Mouse (Mus musculus) stomach, embryonic 15.5 days (tissue): Measurements from ENCODE around the gene March6. TPM values are rescaled to one million over a fixed set of nuclear protein-coding genes. Genes with fewer than 3 reads are reported as not detected.

ENCODE experiments used
- ATAC-seq: fragments of 200-750 bp; cut with Nextera tagmentation; 2 replicates; pipeline ENCODE4 v1.8.0; 2017; ENCODE audit warnings: low read depth, moderate number of reproducible peaks, moderate TSS enrichment; ENCODE audit not compliant: insufficient read depth, low FRiP score
- H3K27ac ChIP-seq: fragments of 300-500 bp; sonication (generic); 2 replicates; pipeline ENCODE4 v1.5.1; 2015; ENCODE audit warnings: mild to moderate bottlenecking, inconsistent platforms
- H3K27me3 ChIP-seq: fragments of 300-500 bp; sonication (generic); replicated peaks from 2 replicates; pipeline ENCODE4 v1.6.1; 2015; ENCODE audit warnings: inconsistent platforms
- H3K36me3 ChIP-seq: fragments of 300-500 bp; sonication (generic); 2 replicates; pipeline ENCODE4 v1.6.1; 2015; ENCODE audit warnings: inconsistent platforms
- H3K4me1 ChIP-seq: fragments of 300-500 bp; sonication (generic); 2 replicates; pipeline ENCODE4 v1.6.1; 2015; ENCODE audit warnings: inconsistent platforms
- H3K4me2 ChIP-seq: fragments of 300-500 bp; sonication (generic); 2 replicates; pipeline ENCODE4 v1.6.1; 2015; ENCODE audit warnings: mild to moderate bottlenecking, inconsistent platforms
- H3K4me3 ChIP-seq: fragments of 300-500 bp; sonication (generic); replicated peaks from 2 replicates; pipeline ENCODE4 v1.5.1; 2015; ENCODE audit warnings: inconsistent platforms
- H3K9ac ChIP-seq: fragments of 300-500 bp; sonication (generic); 2 replicates; pipeline ENCODE4 v1.6.1; 2015; ENCODE audit warnings: inconsistent platforms
- H3K9me3 ChIP-seq: fragments of 300-500 bp; sonication (generic); 2 replicates; pipeline ENCODE4 v1.6.1; 2016; ENCODE audit warnings: inconsistent platforms
- WGBS: fragments of 180-500 bp; shearing (Covaris S2); methylation state at CpG from one replicate; pipeline ENCODE4 v1.1.7; 2015; 5-methylcytosine and 5-hydroxymethylcytosine counted together
- polyA plus RNA-seq: library from polyadenylated mRNA; unstranded; fragments of >200 nt; fragmentation: Nextera tagmentation; extraction: Ambion mirVana; gene quantifications from 2 replicates; pipeline ENCODE4 v1.2.1, GENCODE M21; 2015

March6 gene
- 25.6 and 27.3 TPM in 2 replicates for polyA plus RNA-seq

GRCm38 (mm10) chr15:31530659-31531445, at the start of gene March6:
Gene March6 (minus strand): TSS chr15:31531053.
- peak within 1 kb of the TSS; percentile 70 for H3K4me3 ChIP-seq
- no peaks in the 10 kb centered on the region for H3K36me3 ChIP-seq
- peak within 1 kb of the TSS; percentile 81 for H3K9ac ChIP-seq
- peak within 1 kb of the TSS; percentile 69 for H3K4me2 ChIP-seq
- H3K27me3 ChIP-seq: no peaks in the 10 kb centered on the region
- H3K27ac ChIP-seq: peak within 1 kb of the TSS; percentile 96
- peak; percentile 92 for ATAC-seq
- WGBS: under 1% methylated on average over 101 of the region's 132 CpGs
- no peaks in the 10 kb centered on the region for H3K9me3 ChIP-seq
- H3K4me1 ChIP-seq: peaks cover 5% of the 10 kb centered on the region; the same call in 1 of the 2 replicates

DNA sequence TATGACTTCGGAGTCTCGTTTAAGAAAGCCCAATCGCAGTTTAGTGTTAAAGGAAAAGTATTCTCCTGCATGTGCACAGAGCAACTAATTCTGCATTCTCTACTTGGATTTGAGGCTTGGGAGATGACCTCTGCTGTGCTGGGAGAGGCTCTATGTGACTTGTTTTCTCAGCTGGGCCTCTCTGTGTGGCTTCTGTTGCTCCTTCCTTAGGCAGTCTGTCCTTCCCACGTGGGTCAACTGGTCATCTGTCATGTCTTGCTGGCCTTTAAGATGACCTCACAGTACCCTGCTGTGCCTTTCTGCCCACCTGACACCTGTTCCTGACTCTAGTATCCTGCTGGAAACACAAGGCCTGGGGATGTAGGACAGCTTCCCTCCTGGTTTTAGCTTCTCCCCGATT, 45.2 kb upstream of the March6 start:
- Histone ChIP-seq H3K9me3 (no peaks in the 10 kb centered on the region), H3K4me3 (no peak overlapping the region), H3K36me3 (no peaks in the 10 kb centered on the region), H3K4me2 (no peak overlapping the region), H3K27me3 (no peaks in the 10 kb centered on the region), H3K27ac (no peak overlapping the region), H3K9ac (no peak overlapping the region), H3K4me1 (no peaks in the 10 kb centered on the region)
- WGBS: 70% methylated on average over 5 of the region's 5 CpGs
- ATAC-seq: no peak

DNA sequence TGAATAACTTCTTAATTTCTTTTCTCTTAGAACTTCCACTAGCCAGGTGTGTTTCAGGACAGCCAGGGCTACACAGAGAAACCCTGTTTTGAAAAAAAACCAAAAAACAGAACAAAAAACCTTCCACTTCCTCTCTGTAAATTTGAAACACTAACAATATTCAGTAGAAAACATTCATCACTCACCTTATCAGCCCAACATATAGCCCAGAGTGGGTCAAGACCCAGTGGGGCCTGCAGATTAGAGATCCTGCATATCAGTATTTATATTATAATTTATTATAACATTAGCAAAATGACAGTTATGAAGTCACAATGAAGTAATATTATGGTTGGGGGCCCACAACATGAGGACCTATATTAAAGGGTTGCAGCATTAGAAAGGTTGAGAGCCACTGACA, 42.8 kb upstream of the March6 start:
- ATAC-seq: no peak
- no peaks in the 10 kb centered on the region for H3K9me3 ChIP-seq
- H3K27me3 ChIP-seq: no peaks in the 10 kb centered on the region
- H3K4me2 ChIP-seq: no peak overlapping the region
- no peak overlapping the region for H3K4me3 ChIP-seq
- peaks cover 8% of the 10 kb centered on the region for H3K4me1 ChIP-seq
- H3K9ac ChIP-seq: no peak overlapping the region
- H3K27ac ChIP-seq: no peak overlapping the region
- H3K36me3 ChIP-seq: no peaks in the 10 kb centered on the region

DNA sequence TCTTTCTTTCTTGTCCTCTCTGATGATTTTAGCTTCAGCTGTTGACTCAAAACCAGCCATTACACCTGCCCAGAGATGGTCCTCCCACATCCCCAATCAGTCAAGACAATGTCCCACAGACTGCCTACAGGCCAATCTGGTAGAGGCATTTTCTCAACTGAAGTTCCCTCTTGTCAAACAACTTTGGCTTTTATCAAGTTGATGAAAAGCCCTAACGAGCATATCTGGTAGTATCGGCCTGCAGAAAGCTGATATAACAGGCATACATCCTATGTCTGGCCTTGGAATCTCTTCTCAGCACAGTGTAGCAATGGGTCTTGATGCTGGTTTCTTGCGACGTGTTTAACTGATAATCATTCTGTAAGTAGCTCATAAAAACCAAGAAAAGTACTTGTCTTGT, 42.4 kb upstream of the March6 start:
- no peak overlapping the region for H3K4me3 ChIP-seq
- no peaks in the 10 kb centered on the region for H3K27me3 ChIP-seq
- H3K9me3 ChIP-seq: no peaks in the 10 kb centered on the region
- no peak overlapping the region for H3K9ac ChIP-seq
- ATAC-seq: no peak
- no peak overlapping the region for H3K4me2 ChIP-seq
- no peaks in the 10 kb centered on the region for H3K36me3 ChIP-seq
- 72% methylated on average over 4 of the region's 4 CpGs for WGBS
- H3K27ac ChIP-seq: no peak overlapping the region
- H3K4me1 ChIP-seq: peaks cover 12% of the 10 kb centered on the region

- Histone ChIP-seq H3K9me3 (no peaks in the 10 kb centered on the region), H3K4me1 (peaks cover 12% of the 10 kb centered on the region), H3K4me2 (no peak overlapping the region), H3K27ac (no peak overlapping the region), H3K27me3 (no peaks in the 10 kb centered on the region), H3K9ac (no peak overlapping the region), H3K36me3 (no peaks in the 10 kb centered on the region), H3K4me3 (no peak overlapping the region)
- ATAC-seq: no peak
- WGBS: 77% methylated on average over 16 of the region's 16 CpGs
Observed at GRCm38 (mm10) chr15:31571906-31572722, 41.3 kb upstream of the March6 start.

- Histone ChIP-seq H3K4me1 (peaks cover 12% of the 10 kb centered on the region), H3K36me3 (no peaks in the 10 kb centered on the region), H3K27ac (peak overlapping the region; percentile 80; the same call in 1 of the 2 replicates), H3K9ac (no peak overlapping the region), H3K4me2 (no peak overlapping the region), H3K9me3 (no peaks in the 10 kb centered on the region), H3K4me3 (no peak overlapping the region), H3K27me3 (no peaks in the 10 kb centered on the region)
- ATAC-seq: no peak
- WGBS: 84% methylated on average over 8 of the region's 8 CpGs
Observed at GRCm38 (mm10) chr15:31570959-31571358, 40.1 kb upstream of the March6 start.

- no peak overlapping the region for H3K9ac ChIP-seq
- H3K36me3 ChIP-seq: no peaks in the 10 kb centered on the region
- no peaks in the 10 kb centered on the region for H3K27me3 ChIP-seq
- no peak overlapping the region for H3K4me3 ChIP-seq
- H3K9me3 ChIP-seq: no peaks in the 10 kb centered on the region
- peak overlapping the region; percentile 33 for H3K4me2 ChIP-seq
- WGBS: 46% methylated on average over 9 of the region's 9 CpGs
- peak; percentile 70 for ATAC-seq
- H3K27ac ChIP-seq: peak overlapping the region; percentile 80
- H3K4me1 ChIP-seq: peaks cover 12% of the 10 kb centered on the region
Observed at GRCm38 (mm10) chr15:31569325-31570022, 38.6 kb upstream of the March6 start.

DNA sequence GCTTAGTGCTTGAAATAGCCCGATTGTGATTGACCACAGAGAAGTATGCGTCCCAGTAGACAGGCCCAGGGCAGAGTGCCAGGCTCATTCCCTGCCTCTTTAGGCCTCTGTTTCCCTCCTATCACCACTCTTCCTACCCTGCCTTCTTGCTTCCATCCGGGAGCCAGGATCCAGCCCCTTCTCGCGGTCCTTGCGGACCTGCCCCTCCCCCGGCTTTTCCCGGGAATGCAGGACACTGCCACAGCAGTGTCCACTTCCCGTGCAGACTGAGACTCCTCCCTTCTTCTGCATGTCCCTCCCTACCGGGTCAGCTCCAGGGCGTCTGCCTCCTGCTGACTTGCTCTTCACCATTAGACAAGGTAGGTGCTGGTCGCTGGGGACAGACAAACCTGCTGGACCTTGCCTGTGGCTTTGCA, 37.7 kb upstream of the March6 start:
- H3K27ac ChIP-seq: peak overlapping the region; percentile 80; the same call in 1 of the 2 replicates
- H3K4me1 ChIP-seq: peaks cover 17% of the 10 kb centered on the region
- WGBS: 13% methylated on average over 12 of the region's 12 CpGs
- no peaks in the 10 kb centered on the region for H3K36me3 ChIP-seq
- H3K4me2 ChIP-seq: peak overlapping the region; percentile 39
- H3K9ac ChIP-seq: no peak overlapping the region
- no peaks in the 10 kb centered on the region for H3K27me3 ChIP-seq
- H3K4me3 ChIP-seq: no peak overlapping the region
- peak; percentile 61; the same call in 1 of the 2 replicates for ATAC-seq
- no peaks in the 10 kb centered on the region for H3K9me3 ChIP-seq

DNA sequence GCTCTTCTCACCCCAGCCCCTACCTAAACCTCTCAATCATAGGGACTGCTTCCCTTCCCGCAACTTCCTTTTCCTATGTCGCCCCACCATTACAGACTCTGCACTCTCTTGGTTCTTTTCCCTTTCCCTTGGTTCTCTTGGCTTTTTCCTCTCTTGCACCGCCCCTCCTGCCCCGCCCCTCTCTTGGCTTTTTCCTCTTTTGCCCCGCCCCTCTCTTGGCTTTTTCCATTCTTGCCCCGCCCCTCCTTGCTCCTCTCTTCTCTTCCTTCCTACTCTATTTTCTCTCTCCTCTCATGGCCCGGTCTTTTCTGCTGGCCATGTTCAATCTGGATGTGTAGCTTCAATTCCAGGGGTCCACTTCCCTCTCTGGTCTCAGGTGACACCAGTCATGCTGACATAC, 36.6 kb upstream of the March6 start:
- H3K4me3 ChIP-seq: no peak overlapping the region
- no peaks in the 10 kb centered on the region for H3K9me3 ChIP-seq
- no peak overlapping the region for H3K9ac ChIP-seq
- no peaks in the 10 kb centered on the region for H3K27me3 ChIP-seq
- no peaks in the 10 kb centered on the region for H3K36me3 ChIP-seq
- ATAC-seq: no peak
- H3K4me2 ChIP-seq: no peak overlapping the region
- WGBS: 73% methylated on average over 7 of the region's 7 CpGs
- no peak overlapping the region for H3K27ac ChIP-seq
- peaks cover 20% of the 10 kb centered on the region for H3K4me1 ChIP-seq

DNA sequence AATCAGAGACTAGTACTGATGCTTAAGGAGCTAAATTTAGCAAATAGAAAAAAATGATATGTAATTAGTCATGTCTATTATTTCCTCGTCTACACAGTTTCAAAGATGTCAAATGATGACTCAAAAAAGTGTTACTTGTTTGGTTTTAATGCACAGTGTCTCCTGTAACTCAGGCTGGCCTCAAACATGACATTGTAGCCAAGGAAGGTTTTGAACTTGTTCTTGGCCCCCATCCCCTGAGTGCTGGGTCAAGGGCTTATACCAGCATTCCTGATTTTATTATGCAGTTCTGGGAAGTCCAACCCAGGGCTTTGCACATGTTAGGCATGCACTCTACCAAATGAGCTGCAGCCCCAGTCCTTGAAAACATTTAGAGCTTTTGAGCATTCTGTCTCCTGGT, 34.9 kb upstream of the March6 start:
- H3K4me3 ChIP-seq: no peak overlapping the region
- no peaks in the 10 kb centered on the region for H3K36me3 ChIP-seq
- no peak overlapping the region for H3K4me2 ChIP-seq
- peaks cover 20% of the 10 kb centered on the region for H3K4me1 ChIP-seq
- no peak for ATAC-seq
- no peaks in the 10 kb centered on the region for H3K9me3 ChIP-seq
- H3K27ac ChIP-seq: no peak overlapping the region
- H3K9ac ChIP-seq: no peak overlapping the region
- H3K27me3 ChIP-seq: no peaks in the 10 kb centered on the region
- 49% methylated on average over 1 of the region's 1 CpGs for WGBS

DNA sequence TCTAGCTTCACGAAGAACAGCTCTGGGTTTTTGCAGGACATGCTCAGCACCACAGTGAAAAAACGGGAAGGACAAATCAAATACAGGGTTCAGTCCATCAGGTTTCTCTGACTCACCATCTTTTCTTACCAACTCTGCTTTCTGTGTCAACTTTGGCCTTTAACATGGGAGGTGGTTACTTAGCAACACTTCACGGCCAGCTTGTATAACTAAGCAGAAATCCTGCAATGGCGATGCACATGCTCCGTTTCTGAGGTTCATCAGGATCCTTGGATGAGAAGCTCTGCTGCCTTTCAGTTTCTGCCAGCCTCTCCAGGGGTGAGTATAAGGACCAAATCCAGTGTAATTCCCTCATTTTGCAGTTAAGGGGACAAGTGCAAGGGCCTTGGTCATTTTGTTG, 34.3 kb upstream of the March6 start, which contains the start of gene Cmbl:
TSS of gene Cmbl (plus strand) at position 206 of the 400 bp plus-strand sequence.
- no peak within 1 kb of the TSS for H3K27ac ChIP-seq
- WGBS: 58% methylated on average over 5 of the region's 5 CpGs

More for the DNA sequence above, 34.3 kb upstream of the March6 start, which contains the start of gene Cmbl:
- H3K27me3 ChIP-seq: no peaks in the 10 kb centered on the region
- H3K9ac ChIP-seq: no peak within 1 kb of the TSS
- H3K4me3 ChIP-seq: no peak within 1 kb of the TSS
- no peak within 1 kb of the TSS for H3K4me2 ChIP-seq
- no peaks in the 10 kb centered on the region for H3K36me3 ChIP-seq
- H3K4me1 ChIP-seq: peaks cover 20% of the 10 kb centered on the region
- H3K9me3 ChIP-seq: no peaks in the 10 kb centered on the region
- ATAC-seq: no peak
